Mouse (Mus musculus): Measurements from ENCODE around the gene Jak3. TPM values are rescaled to one million over a fixed set of nuclear protein-coding genes. Genes with fewer than 3 reads are reported as not detected.
"Not testable (repeated sequence)": the region's sequence is repeated elsewhere in the genome, so short reads cannot be mapped to it uniquely, and the experiment has no call there.

Jak3 gene
- polyA plus RNA-seq, 1 experiment from 2014 or later: 9.1 TPM

DNA sequence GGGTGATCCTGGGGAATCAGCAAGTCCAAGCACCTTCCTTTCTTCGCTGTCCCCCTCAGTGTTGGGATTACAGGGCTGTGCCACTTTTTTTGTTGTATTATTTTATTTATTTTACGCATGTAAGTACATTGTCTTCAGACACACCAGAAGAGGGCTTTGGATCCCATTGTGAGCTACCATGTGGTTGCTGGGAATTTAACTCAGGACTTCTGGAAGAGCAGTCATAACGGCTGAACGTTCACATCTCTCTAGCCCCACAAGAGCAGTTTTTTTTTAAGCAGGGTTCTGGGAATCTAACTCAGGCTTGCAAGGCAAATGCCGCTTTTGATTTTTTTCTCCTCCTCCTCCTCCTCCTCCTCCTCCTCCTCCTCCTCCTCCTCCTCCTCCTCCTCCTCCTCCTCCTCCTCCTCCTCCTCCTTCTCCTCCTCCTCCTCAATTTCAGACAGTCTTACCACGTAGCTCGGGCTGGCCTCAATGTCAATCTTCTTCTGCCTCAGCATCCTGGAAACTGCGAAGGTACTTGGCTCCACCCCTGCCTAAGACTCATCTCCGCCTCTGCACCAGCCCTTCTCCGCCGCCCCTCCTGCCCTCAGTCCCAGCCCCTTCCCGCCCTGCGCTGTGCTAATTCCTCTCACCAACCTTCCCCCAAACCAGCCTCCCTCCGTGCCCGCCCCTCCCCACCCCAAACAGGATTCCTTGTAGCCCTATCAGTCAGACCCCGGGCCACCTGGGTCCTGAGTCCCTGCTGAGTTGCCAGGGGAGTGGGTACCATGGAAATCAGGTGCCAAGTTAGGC, 52.9 kb downstream of the Jak3 start:
- H3K27ac ChIP-seq: no peak overlapping the region
- H3K9me3 ChIP-seq: no peaks in the 10 kb centered on the region
- H3K27me3 ChIP-seq (replicated peaks): no peaks in the 10 kb centered on the region
- peak overlapping the region; percentile 64 for H3K4me2 ChIP-seq
- H3K4me3 ChIP-seq (replicated peaks): peak overlapping the region; percentile 34; the same call in 1 of the 2 replicates
- no peak overlapping the region for H3K9ac ChIP-seq
- peaks cover 10% of the 10 kb centered on the region for H3K4me1 ChIP-seq
- H3K36me3 ChIP-seq: no peaks in the 10 kb centered on the region
- ATAC-seq (ENCODE audit: insufficient read depth, low FRiP score, low read depth): no peak
- WGBS: 3% methylated on average over 16 of the region's 16 CpGs

DNA sequence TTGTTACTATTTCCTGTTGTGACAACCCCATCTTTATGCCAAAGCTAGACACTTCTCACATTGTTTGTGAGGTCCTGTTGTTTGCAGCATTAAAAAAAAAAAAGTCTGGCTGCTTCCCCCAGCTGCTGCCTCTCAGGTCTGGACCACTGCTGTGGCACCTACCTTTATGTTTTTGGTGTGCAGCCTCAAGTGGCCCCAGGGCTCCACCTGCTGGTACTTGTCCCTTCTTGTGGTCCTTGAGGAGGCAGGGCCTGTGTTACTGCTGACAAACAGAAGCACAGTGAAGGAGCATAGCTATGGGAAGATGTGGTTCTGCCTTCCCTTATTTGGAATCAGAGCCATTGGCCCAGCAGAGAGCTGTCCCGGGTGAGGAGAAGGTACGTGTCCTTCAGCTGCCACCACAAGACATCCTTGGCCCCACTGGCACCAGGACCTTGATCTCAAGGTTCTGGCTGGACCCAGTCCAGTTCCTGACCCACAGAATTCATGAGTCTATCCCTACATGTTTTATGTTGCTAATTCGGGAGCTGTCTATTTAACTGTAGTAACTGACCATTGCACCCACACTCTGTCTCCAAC, 55.6 kb downstream of the Jak3 start:
- Histone ChIP-seq H3K27ac (no peak overlapping the region), H3K4me2 (no peak overlapping the region), H3K36me3 (no peaks in the 10 kb centered on the region), H3K4me1 (peaks cover 5% of the 10 kb centered on the region; the same call in 1 of the 2 replicates), H3K9ac (no peak overlapping the region), H3K4me3 (replicated peaks) (no peak overlapping the region), H3K9me3 (no peaks in the 10 kb centered on the region), H3K27me3 (replicated peaks) (no peaks in the 10 kb centered on the region)
- 64% methylated on average over 3 of the region's 3 CpGs for whole genome bisulfite sequencing
- no peak for ATAC-seq (ENCODE audit: insufficient read depth, low FRiP score, low read depth)

DNA sequence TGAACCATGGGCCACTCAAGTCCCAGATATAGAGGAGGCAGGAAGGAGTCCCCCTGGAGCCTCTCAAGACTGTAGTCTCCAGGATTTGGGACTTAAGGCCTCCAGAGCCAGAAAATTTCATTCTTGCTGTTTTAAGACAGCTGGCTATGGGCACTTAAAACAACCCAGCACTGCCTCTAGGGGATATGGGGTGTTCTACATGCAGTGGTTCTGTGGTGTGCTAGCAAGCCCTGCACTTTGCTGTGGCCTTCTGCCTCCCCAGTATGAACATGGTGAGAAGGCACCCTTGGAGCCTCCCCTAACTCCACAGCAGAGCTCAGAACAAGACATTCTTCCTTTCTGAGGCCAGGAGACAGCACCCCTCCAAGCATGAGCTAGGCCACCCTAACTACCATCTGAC, 62.2 kb downstream of the Jak3 start:
- not testable (repeated sequence) for H3K27me3 ChIP-seq (replicated peaks); H3K4me3 ChIP-seq (replicated peaks); H3K9me3 ChIP-seq; H3K36me3 ChIP-seq; ATAC-seq (ENCODE audit: insufficient read depth, low FRiP score, low read depth); H3K4me1 ChIP-seq; H3K4me2 ChIP-seq; H3K27ac ChIP-seq; H3K9ac ChIP-seq

Small RNA genes lying within 50 kb of the gene (microRNA-seq; reads per million reads assigned to microRNA genes)
- gene Mir6769b: not detected

Other genes starting within 250 kb of the Jak3 start
- gene Abhd8, start 212.6 kb upstream of the Jak3 start, polyA plus RNA-seq (2015; fragmentation: Nextera tagmentation; extraction: Ambion mirVana): 42.0 and 44.0 TPM in 2 replicates
- 154 and 164 TPM in 2 replicates for gene Mrpl34, start 211.3 kb upstream of the Jak3 start, polyA plus RNA-seq (2015; fragmentation: Nextera tagmentation; extraction: Ambion mirVana)
- 90.2 and 92.4 TPM in 2 replicates for gene Dda1, start 207.1 kb upstream of the Jak3 start, polyA plus RNA-seq (2015; fragmentation: Nextera tagmentation; extraction: Ambion mirVana)
- 1.5 and 1.8 TPM in 2 replicates for gene Ano8, start 190.3 kb upstream of the Jak3 start, polyA plus RNA-seq (2015; fragmentation: Nextera tagmentation; extraction: Ambion mirVana)
- gene Gtpbp3, start 188.2 kb upstream of the Jak3 start, polyA plus RNA-seq (2015; fragmentation: Nextera tagmentation; extraction: Ambion mirVana): 14.6 and 16.1 TPM in 2 replicates
- 84.8 and 90.0 TPM in 2 replicates for gene Plvap, start 164.5 kb upstream of the Jak3 start, polyA plus RNA-seq (2015; fragmentation: Nextera tagmentation; extraction: Ambion mirVana)
- 0.27 and 0.49 TPM in 2 replicates for gene Ccdc194, start 150.6 kb upstream of the Jak3 start, polyA plus RNA-seq (2015; fragmentation: Nextera tagmentation; extraction: Ambion mirVana)
- 52.3 and 53.9 TPM in 2 replicates for gene Bst2, start 138.8 kb upstream of the Jak3 start, polyA plus RNA-seq (2015; fragmentation: Nextera tagmentation; extraction: Ambion mirVana)
- 97.6 and 107 TPM in 2 replicates for gene Mvb12a, start 133.4 kb upstream of the Jak3 start, polyA plus RNA-seq (2015; fragmentation: Nextera tagmentation; extraction: Ambion mirVana)
- gene Tmem221, start 117.4 kb upstream of the Jak3 start, polyA plus RNA-seq (2015; fragmentation: Nextera tagmentation; extraction: Ambion mirVana): 4.0 and 7.1 TPM in 2 replicates
- gene Nxnl1, start 109.7 kb upstream of the Jak3 start, polyA plus RNA-seq (2015; fragmentation: Nextera tagmentation; extraction: Ambion mirVana): 0.08 and 0.15 TPM in 2 replicates
- 37.1 and 38.8 TPM in 2 replicates for gene Slc27a1, start 107.4 kb upstream of the Jak3 start, polyA plus RNA-seq (2015; fragmentation: Nextera tagmentation; extraction: Ambion mirVana)
- gene Pgls, start 84.1 kb upstream of the Jak3 start, polyA plus RNA-seq (2015; fragmentation: Nextera tagmentation; extraction: Ambion mirVana): 238 and 243 TPM in 2 replicates
- gene Fam129c, start 78.6 kb upstream of the Jak3 start, polyA plus RNA-seq (2015; fragmentation: Nextera tagmentation; extraction: Ambion mirVana): 4.3 and 4.7 TPM in 2 replicates
- gene Colgalt1, start 65.3 kb upstream of the Jak3 start, polyA plus RNA-seq (2015; fragmentation: Nextera tagmentation; extraction: Ambion mirVana): 70.6 and 75.1 TPM in 2 replicates
- 1.1 TPM in 2 replicates for gene Unc13a, start 4.5 kb upstream of the Jak3 start, polyA plus RNA-seq (2015; fragmentation: Nextera tagmentation; extraction: Ambion mirVana)
- gene Insl3, start 12.9 kb downstream of the Jak3 start, polyA plus RNA-seq (2015; fragmentation: Nextera tagmentation; extraction: Ambion mirVana): 1.4 and 2.0 TPM in 2 replicates
- 10.4 and 12.2 TPM in 2 replicates for gene B3gnt3, start 25.5 kb downstream of the Jak3 start, polyA plus RNA-seq (2015; fragmentation: Nextera tagmentation; extraction: Ambion mirVana)
- 7.6 and 8.3 TPM in 2 replicates for gene Fcho1, start 49.4 kb downstream of the Jak3 start, polyA plus RNA-seq (2015; fragmentation: Nextera tagmentation; extraction: Ambion mirVana)
- 5.3 and 6.2 TPM in 2 replicates for gene Zfp709, start 205.7 kb downstream of the Jak3 start, polyA plus RNA-seq (2015; fragmentation: Nextera tagmentation; extraction: Ambion mirVana)
- gene Zfp882, start 232.3 kb downstream of the Jak3 start, polyA plus RNA-seq (2015; fragmentation: Nextera tagmentation; extraction: Ambion mirVana): 5.1 and 5.3 TPM in 2 replicates
- gene Zfp617, start 232.3 kb downstream of the Jak3 start, polyA plus RNA-seq (2015; fragmentation: Nextera tagmentation; extraction: Ambion mirVana): 21.9 and 22.1 TPM in 2 replicates